Mouse (Mus musculus): ENCODE data around the gene Tas2r134.
A peak's percentile ranks its signal among the peaks of the same experiment; 100 is the strongest.

Gene Tas2r134

DNA sequence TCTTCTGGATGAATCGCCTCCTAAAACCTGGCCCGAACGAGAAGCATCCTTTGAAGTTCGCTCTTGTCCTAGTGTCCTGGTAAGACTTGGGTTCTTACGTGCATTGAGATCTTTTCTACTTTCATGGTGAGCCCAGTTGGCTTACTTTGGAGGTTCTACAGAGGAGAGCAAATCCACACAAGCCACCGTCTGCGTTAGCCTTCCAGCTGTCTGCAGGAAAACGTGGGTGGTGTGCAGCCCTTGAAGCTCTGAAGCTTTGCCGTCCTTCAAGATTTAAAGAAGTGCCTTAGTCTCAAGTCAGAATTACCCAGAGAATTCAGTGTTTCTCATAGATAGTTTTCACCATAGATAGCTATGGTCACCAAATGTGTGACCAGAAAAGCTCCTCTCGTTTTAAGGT lies 24.8 kb downstream of the Tas2r134 start:
- no peak for DNase-seq (ENCODE audit: low spot score)

DNA sequence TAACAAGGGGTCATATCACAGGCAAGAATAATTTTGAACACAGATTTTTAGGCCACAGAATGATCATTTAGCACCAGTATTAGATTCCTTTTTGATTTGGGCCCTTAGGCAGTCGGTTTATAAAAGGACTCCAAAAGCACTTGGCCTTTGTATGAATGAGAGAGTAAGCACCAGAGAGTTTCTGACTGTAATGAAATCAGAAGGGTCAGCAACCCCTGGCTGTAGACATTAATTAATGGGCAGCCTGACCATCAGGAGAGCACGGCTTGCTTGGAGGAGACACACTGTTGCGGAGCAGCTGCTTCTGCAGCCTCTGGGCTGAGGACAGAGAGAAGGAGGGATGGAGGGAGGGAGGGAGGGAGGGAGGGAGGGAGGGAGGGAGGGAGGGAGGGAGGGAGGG lies 30.4 kb downstream of the Tas2r134 start:
- no peak for DNase-seq (ENCODE audit: low spot score)

DNA sequence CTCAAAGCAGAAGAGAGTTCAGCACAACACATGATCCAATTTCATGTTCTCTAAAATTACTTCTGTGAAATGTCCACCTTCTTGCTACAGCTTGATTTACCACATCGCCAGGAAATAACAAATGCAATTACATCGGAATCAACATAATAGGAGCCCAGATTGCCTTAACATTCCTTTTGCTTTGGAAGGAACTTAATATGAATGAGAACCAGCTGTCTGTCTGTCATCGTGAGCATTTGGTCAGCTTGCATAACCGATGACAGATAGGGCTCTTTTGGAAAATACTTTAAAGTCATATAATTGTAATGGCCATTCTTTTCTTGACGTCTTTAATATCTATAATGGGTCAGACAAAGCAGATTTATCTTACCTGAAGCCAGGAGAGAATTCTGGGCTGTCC lies 31.0 kb downstream of the Tas2r134 start:
- peak; percentile 24 for DNase-seq (ENCODE audit: low spot score)

DNA sequence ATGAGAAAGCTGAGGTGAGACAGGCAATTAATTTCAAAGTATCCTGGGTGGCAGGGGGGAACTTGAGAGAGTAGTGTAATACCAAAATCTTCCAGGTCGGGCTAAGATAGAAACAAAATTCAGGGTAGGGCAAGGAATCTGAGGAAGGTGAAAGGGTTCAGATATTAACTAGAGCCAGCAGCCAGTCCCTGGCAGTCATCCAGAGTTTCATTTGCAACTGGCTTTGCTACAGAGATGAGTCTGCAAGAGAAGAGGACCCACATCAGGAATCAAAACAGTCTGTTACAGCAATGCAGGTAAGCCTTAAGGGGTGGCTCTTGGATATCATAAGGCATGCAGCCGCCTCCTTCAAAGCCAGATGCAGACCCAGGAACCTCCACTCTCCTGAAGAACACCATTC lies 47.0 kb downstream of the Tas2r134 start:
- DNase-seq (ENCODE audit: low spot score), result no peak
